Comparison of ENCODE assay signal across 10 mouse cellular contexts in genomic region chr3:131228083-131228482, GRCm38 (mm10). TPM values are rescaled to one million over a fixed set of nuclear protein-coding genes. Genes with fewer than 3 reads are reported as not detected.
DNase-seq lines count a peak whose midpoint lies in the region; ATAC-seq and TF ChIP-seq lines count a peak whose summit lies in the region.
"Had no signal": no experiment of that assay in that cellular context is flagged by ENCODE, and none has a peak within 500 bp of the region (broad histone marks: within the 10 kb centered on the region; RNA-seq: fewer than 3 reads in every experiment).

No protein-coding gene starts in this region.

- H3K9me3 ChIP-seq in lung, postnatal 0 days (ENCODE audit: low read length), result no peaks in the 10 kb centered on the region
- no peaks in the 10 kb centered on the region for H3K9me3 ChIP-seq in stomach, embryonic 15.5 days

- no peaks in the 10 kb centered on the region for H3K27me3 ChIP-seq in lung, postnatal 0 days (replicated peaks; ENCODE audit: insufficient read depth, low read length)
- H3K27me3 ChIP-seq in stomach, embryonic 15.5 days (replicated peaks), result no peaks in the 10 kb centered on the region

- 0 out of 2 replicates have a peak, but pooled peaks cover 7% of the 10 kb centered on the region for H3K36me3 ChIP-seq in lung, postnatal 0 days (ENCODE audit: insufficient read depth, low read length)
- peaks cover 5% of the 10 kb centered on the region; the same call in 1 of the 2 replicates for H3K36me3 ChIP-seq in stomach, embryonic 15.5 days

- no peak for ATAC-seq in lung, postnatal 0 days
- ATAC-seq in stomach, embryonic 15.5 days (ENCODE audit: insufficient read depth, low FRiP score, low read depth), result 0 out of 2 replicates have a peak, but pooled peaks have one; percentile 18
- ATAC-seq: forebrain, embryonic 16.5 days had no signal

- 73% methylated on average over 6 of the region's 6 CpGs for WGBS in lung, postnatal 0 days
- WGBS in bone marrow, adult 2 months, result 79% methylated on average over 6 of the region's 6 CpGs
- 77% methylated on average over 6 of the region's 6 CpGs for WGBS in stomach, embryonic 15.5 days

- H3K4me2 ChIP-seq in lung, postnatal 0 days (replicated peaks; ENCODE audit: low read depth, low read length), result no peak overlapping the region
- no peak overlapping the region for H3K4me2 ChIP-seq in stomach, embryonic 15.5 days

- no peak overlapping the region for H3K4me3 ChIP-seq in lung, postnatal 0 days (ENCODE audit: low read depth, low read length)
- H3K4me3 ChIP-seq in bone marrow, adult 2 months (replicated peaks; ENCODE audit: control insufficient read depth, low read depth, low read length), result no peak overlapping the region
- no peak overlapping the region for H3K4me3 ChIP-seq in stomach, embryonic 15.5 days (replicated peaks)

- peak; percentile 25 for DNase-seq in embryo, embryonic 10 days (ENCODE audit: low spot score)
- no peak for DNase-seq in embryo, embryonic 10.5 days (ENCODE audit: low spot score)
- no peak for DNase-seq in lung, postnatal 0 days (ENCODE audit: low spot score)
- DNase-seq in lung, postnatal 36 days, result no peak
- no peak for DNase-seq in kidney, adult 11 months
- no peak for DNase-seq in left cerebral cortex, adult 18-20 months (ENCODE audit: low spot score in 2 of 2)
- DNase-seq: lung, postnatal 4 days had no signal

- TF ChIP-seq CTCF in lung, postnatal 0 days (IDR thresholded peaks at IDR 0.05), result peak; percentile 49
- TF ChIP-seq CTCF in bone marrow, adult 2 months (IDR thresholded peaks at IDR 0.05; ENCODE audit: control insufficient read depth, insufficient read depth, low read length), result peak; percentile 53; the same call in 1 of the 2 replicates

- no peak overlapping the region for H3K9ac ChIP-seq in lung, postnatal 0 days (replicated peaks; ENCODE audit: low read depth)
- H3K9ac ChIP-seq in stomach, embryonic 15.5 days, result no peak overlapping the region

- TF ChIP-seq EP300 in lung, postnatal 0 days (IDR thresholded peaks at IDR 0.05), result no peak

- H3K4me1 ChIP-seq in lung, postnatal 0 days (ENCODE audit: insufficient read depth, low read depth, low read length), result no peaks in the 10 kb centered on the region
- H3K4me1 ChIP-seq in bone marrow, adult 2 months (ENCODE audit: control insufficient read depth, insufficient read depth, low read length), result no peaks in the 10 kb centered on the region
- H3K4me1 ChIP-seq in stomach, embryonic 15.5 days, result no peaks in the 10 kb centered on the region

- no peak overlapping the region for H3K27ac ChIP-seq in lung, postnatal 0 days (ENCODE audit: low read length)
- H3K27ac ChIP-seq in bone marrow, adult 2 months (ENCODE audit: control insufficient read depth, insufficient read depth, low read depth, low read length, poor library complexity), result no peak overlapping the region
- no peak overlapping the region for H3K27ac ChIP-seq in stomach, embryonic 15.5 days

- no peak for TF ChIP-seq POLR2A in bone marrow, adult 2 months (IDR thresholded peaks at IDR 0.05; ENCODE audit: borderline replicate concordance, control insufficient read depth, low read depth, low read length)

RNA-seq across cellular contexts. Expression of gene Hadh, which starts 43.8 kb away (rescaled TPM):
- polyA plus RNA-seq in lung, postnatal 0 days (2015; fragmentation: Nextera tagmentation; extraction: Ambion mirVana), result 119 TPM in 2 replicates
- 13.9 and 22.7 TPM in 2 replicates for polyA plus RNA-seq in bone marrow, adult 2 months (2011; ENCODE audit: insufficient read depth, insufficient read length, low replicate concordance, missing spikeins)
- 141 and 142 TPM in 2 replicates for polyA plus RNA-seq in stomach, embryonic 15.5 days (2015; fragmentation: Nextera tagmentation; extraction: Ambion mirVana)
- 10 to 100 TPM; 18.7 to 20.3 TPM for total RNA-seq in left cerebral cortex, adult 18-20 months (2021)
